ENCODE assay signal across 10 mouse cellular contexts in the genomic region with DNA sequence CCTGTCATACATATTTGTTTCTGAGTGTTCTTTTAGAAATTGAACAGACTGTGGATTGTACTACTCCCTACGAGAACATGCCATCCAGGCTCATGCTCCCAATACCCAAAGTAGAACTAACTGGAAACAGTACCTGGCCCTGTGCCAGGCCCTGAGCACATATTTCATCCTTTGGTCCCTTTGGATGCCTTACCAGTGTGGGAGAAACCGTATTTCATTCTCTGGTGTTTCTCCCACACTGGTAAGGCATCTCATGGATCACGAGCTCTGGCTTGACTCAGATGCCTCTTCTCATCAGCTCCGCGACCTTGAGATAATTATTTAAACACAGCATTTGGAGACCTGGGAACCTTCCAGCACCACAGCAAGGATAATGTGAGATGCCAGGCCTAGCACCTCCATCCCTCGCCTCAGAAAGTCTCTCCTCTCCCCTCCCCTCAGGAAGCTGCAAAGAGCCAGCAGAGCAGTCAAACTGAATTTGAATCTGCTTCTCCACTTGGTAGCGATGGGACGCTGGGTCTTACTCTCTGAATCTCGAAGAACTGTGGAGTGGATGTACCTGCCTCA. TPM values are rescaled to one million over a fixed set of nuclear protein-coding genes. Genes with fewer than 3 reads are reported as not detected.
DNase-seq lines count a peak whose midpoint lies in the region; ATAC-seq lines count a peak whose summit lies in the region.
"Had no signal": no experiment of that assay in that cellular context is flagged by ENCODE, and none has a peak within 500 bp of the region (broad histone marks: within the 10 kb centered on the region; RNA-seq: fewer than 3 reads in every experiment).

No protein-coding gene starts in this region.

- no peak overlapping the region for H3K9ac ChIP-seq in forebrain, embryonic 14.5 days (ENCODE audit: low read length)
- no peak overlapping the region for H3K9ac ChIP-seq in forebrain, embryonic 12.5 days
- H3K9ac ChIP-seq: forebrain, embryonic 15.5 days had no signal

- H3K36me3 ChIP-seq in forebrain, embryonic 14.5 days (ENCODE audit: control insufficient read depth, insufficient read depth, low read length), result no peaks in the 10 kb centered on the region
- H3K36me3 ChIP-seq in forebrain, embryonic 12.5 days (replicated peaks), result no peaks in the 10 kb centered on the region
- H3K36me3 ChIP-seq: forebrain, embryonic 15.5 days had no signal

- H3K4me1 ChIP-seq in forebrain, embryonic 14.5 days (ENCODE audit: control insufficient read depth, insufficient read depth, low read length), result no peaks in the 10 kb centered on the region
- H3K4me1 ChIP-seq in forebrain, embryonic 12.5 days, result peaks cover 8% of the 10 kb centered on the region

- DNase-seq in forebrain, embryonic 14.5 days (ENCODE audit: low spot score), result peak; percentile 15
- peak; percentile 45 for DNase-seq in layer of hippocampus, adult 11-12 months (ENCODE audit: low spot score)
- DNase-seq in layer of hippocampus, adult 9-10 months (ENCODE audit: low spot score), result no peak
- DNase-seq in adipocyte (ENCODE audit: low spot score), result peak; percentile 55
- DNase-seq in kidney, postnatal 10 days, result peak; percentile 67
- no peak for DNase-seq in left cerebral cortex, adult 11 months (ENCODE audit: low spot score)
- no peak for DNase-seq in thymus, postnatal 25 days
- DNase-seq: right cerebral cortex, adult 18-20 months had no signal

- WGBS in forebrain, embryonic 14.5 days, result 86% methylated on average over 9 of the region's 9 CpGs
- WGBS in forebrain, embryonic 12.5 days, result 89% methylated on average over 9 of the region's 9 CpGs

- no peak overlapping the region for H3K4me3 ChIP-seq in forebrain, embryonic 14.5 days (ENCODE audit: low read depth, low read length)
- H3K4me3 ChIP-seq in forebrain, embryonic 12.5 days (replicated peaks), result no peak overlapping the region
- H3K4me3 ChIP-seq: forebrain, embryonic 15.5 days had no signal

- no peak for ATAC-seq in forebrain, embryonic 14.5 days
- ATAC-seq in forebrain, embryonic 12.5 days (ENCODE audit: low FRiP score), result no peak
- ATAC-seq: forebrain, embryonic 15.5 days had no signal

- no peaks in the 10 kb centered on the region for H3K9me3 ChIP-seq in forebrain, embryonic 14.5 days (replicated peaks; ENCODE audit: control insufficient read depth, low read length)
- H3K9me3 ChIP-seq in forebrain, embryonic 12.5 days, result no peaks in the 10 kb centered on the region
- H3K9me3 ChIP-seq: forebrain, embryonic 15.5 days had no signal

- H3K4me2 ChIP-seq in forebrain, embryonic 14.5 days (ENCODE audit: low read length), result no peak overlapping the region
- no peak overlapping the region for H3K4me2 ChIP-seq in forebrain, embryonic 12.5 days
- H3K4me2 ChIP-seq: forebrain, embryonic 15.5 days had no signal

- no peaks in the 10 kb centered on the region for H3K27me3 ChIP-seq in forebrain, embryonic 14.5 days (replicated peaks; ENCODE audit: control insufficient read depth, insufficient read depth, low read length)
- H3K27me3 ChIP-seq in forebrain, embryonic 12.5 days, result no peaks in the 10 kb centered on the region
- H3K27me3 ChIP-seq: forebrain, embryonic 15.5 days had no signal

- H3K27ac ChIP-seq in forebrain, embryonic 14.5 days (ENCODE audit: low read depth, low read length), result no peak overlapping the region
- H3K27ac ChIP-seq in forebrain, embryonic 12.5 days, result no peak overlapping the region
- H3K27ac ChIP-seq: forebrain, embryonic 15.5 days had no signal

RNA-seq across cellular contexts. Expression of a gene that starts 21.6 kb away (rescaled TPM):
- polyA plus RNA-seq in forebrain, embryonic 14.5 days (2014; fragmentation: Nextera tagmentation; extraction: Ambion mirVana), result 6.8 and 10.7 TPM in 2 replicates
- polyA plus RNA-seq in forebrain, embryonic 12.5 days (2016; fragmentation: Nextera tagmentation; extraction: Ambion mirVana), result 12.6 and 13.6 TPM in 2 replicates

Comparison
In these comparisons a context has a peak if more than half of its experiments do, and no peak if none do; other contexts are left out.
1. DNase-seq: peak in forebrain, embryonic 14.5 days (single experiment), layer of hippocampus, adult 11-12 months (single experiment), adipocyte (single experiment) and kidney, postnatal 10 days (single experiment); none in layer of hippocampus, adult 9-10 months (single experiment), left cerebral cortex, adult 11 months (single experiment) and thymus, postnatal 25 days (single experiment).